Mouse (Mus musculus) heart, postnatal 0 days (tissue): ENCODE measurements around the gene Med7.
"Not testable (repeated sequence)": the region's sequence is repeated elsewhere in the genome, so short reads cannot be mapped to it uniquely, and the experiment has no call there.

ENCODE experiments used
- CTCF ChIP-seq: IDR thresholded peaks from 2 replicates; pipeline ENCODE4 v1.5.1; 2016; ENCODE audit warnings: antibody characterized with exemption, control low read depth, low read depth
- EP300 ChIP-seq: IDR thresholded peaks from 2 replicates; pipeline ENCODE4 v1.6.1; 2016; ENCODE audit warnings: antibody characterized with exemption, low read depth

GRCm38 (mm10) chr11:46428131-46428530, 8.6 kb upstream of the Med7 start:
- not testable (repeated sequence) for TF ChIP-seq CTCF, EP300
